Mouse (Mus musculus) MEL (cell line): ENCODE data around the gene Syt11. TPM values are rescaled to one million over a fixed set of nuclear protein-coding genes. Genes with fewer than 3 reads are reported as not detected.

Experiments used
- DNase-seq: peaks from one replicate; pipeline ENCODE4 v3.0.0; 2011; ENCODE audit warnings: low read depth, low spot score
- H3K27ac ChIP-seq: 2 replicates; pipeline ENCODE4 v1.5.1; 2012; ENCODE audit warnings: low read depth, mild to moderate bottlenecking, control low read depth, low read length, moderate library complexity; ENCODE audit not compliant: control insufficient read depth
- H3K27me3 ChIP-seq, 2 experiments: fragments of 150-350 bp in 1 of 2; sonication (generic) in 1 of 2; 2 replicates each; pipeline ENCODE4 v1.6.1; 2012; ENCODE audit warnings: low read length in 2 of 2, mild to moderate bottlenecking in 2 of 2, improper control_type of control experiment in 1 of 2, moderate library complexity in 1 of 2; ENCODE audit not compliant: insufficient read depth in 2 of 2, control insufficient read depth in 1 of 2
- H3K36me3 ChIP-seq, 2 experiments: 2 replicates each; pipeline ENCODE4 v1.6.1; 2012 to 2014; ENCODE audit warnings: low read length in 2 of 2, improper control_type of control experiment in 1 of 2, inconsistent platforms in 1 of 2, mild to moderate bottlenecking in 1 of 2; ENCODE audit not compliant: insufficient read depth in 2 of 2, control insufficient read depth in 1 of 2
- H3K4me1 ChIP-seq, 2 experiments: fragments of 150-350 bp in 1 of 2; sonication (generic) in 1 of 2; 2 replicates each; pipeline ENCODE4 v1.6.1; 2012; ENCODE audit warnings: low read length in 2 of 2, improper control_type of control experiment in 1 of 2, mild to moderate bottlenecking in 1 of 2; ENCODE audit not compliant: insufficient read depth in 2 of 2, control insufficient read depth in 1 of 2
- H3K4me3 ChIP-seq, 2 experiments: fragments of 150-350 bp in 1 of 2; sonication (generic) in 1 of 2; 2 replicates each; pipeline ENCODE4 v1.5.1; 2012; ENCODE audit warnings: low read depth in 2 of 2, low read length in 2 of 2, mild to moderate bottlenecking in 2 of 2, moderate library complexity in 2 of 2, control low read depth in 1 of 2, improper control_type of control experiment in 1 of 2; ENCODE audit not compliant: control insufficient read depth in 1 of 2, insufficient read depth in 1 of 2
- H3K79me2 ChIP-seq: 2 replicates; pipeline ENCODE4 v1.6.1; 2012; ENCODE audit warnings: mild to moderate bottlenecking, low read length, moderate library complexity; ENCODE audit not compliant: control insufficient read depth, poor library complexity, insufficient read depth
- H3K9ac ChIP-seq: 2 replicates; pipeline ENCODE4 v1.6.1; 2012; ENCODE audit warnings: low read depth, mild to moderate bottlenecking, control low read depth, low read length, moderate library complexity; ENCODE audit not compliant: control insufficient read depth, poor library complexity, severe bottlenecking
- H3K9me3 ChIP-seq: fragments of 150-350 bp; sonication (generic); replicated peaks from 2 replicates; pipeline ENCODE4 v1.6.1; 2012; ENCODE audit warnings: mild to moderate bottlenecking, low read length, improper control_type of control experiment, moderate library complexity; ENCODE audit not compliant: insufficient read depth
- CHD2 ChIP-seq: IDR thresholded peaks from 2 replicates; pipeline ENCODE4 v1.6.1; 2011; ENCODE audit warnings: low read length, improper control_type of control experiment
- CTCF ChIP-seq, 3 experiments: IDR thresholded peaks in 2 of 3; conservative IDR thresholded peaks in 1 of 3; 2 replicates each; pipeline ENCODE4 v1.5.1; 2011 to 2012; ENCODE audit warnings: low read length in 3 of 3, low read depth in 2 of 3, mild to moderate bottlenecking in 2 of 3, improper control_type of control experiment in 1 of 3, inconsistent platforms in 1 of 3, mixed read lengths in 1 of 3, moderate library complexity in 1 of 3; ENCODE audit not compliant: control insufficient read depth in 1 of 3, insufficient read depth in 1 of 3, poor library complexity in 1 of 3, severe bottlenecking in 1 of 3
- E2F4 ChIP-seq: IDR thresholded peaks from 2 replicates; pipeline ENCODE4 v1.6.1; 2011; ENCODE audit warnings: low read depth, low read length, improper control_type of control experiment, borderline replicate concordance
- ETS1 ChIP-seq: IDR thresholded peaks from 2 replicates; pipeline ENCODE4 v1.6.1; 2012; ENCODE audit warnings: low read depth, mild to moderate bottlenecking, inconsistent platforms, low read length, improper control_type of control experiment, moderate library complexity
- GABPA ChIP-seq: IDR thresholded peaks from 2 replicates; pipeline ENCODE4 v1.6.1; 2012; ENCODE audit warnings: low read depth, mild to moderate bottlenecking, inconsistent platforms, low read length, improper control_type of control experiment, moderate library complexity
- HCFC1 ChIP-seq: IDR thresholded peaks from 2 replicates; pipeline ENCODE4 v1.6.1; 2012; ENCODE audit warnings: low read depth, mild to moderate bottlenecking, inconsistent platforms, low read length, improper control_type of control experiment, moderate library complexity
- JUND ChIP-seq: IDR thresholded peaks from 2 replicates; pipeline ENCODE4 v1.6.1; 2011; ENCODE audit warnings: low read depth, mild to moderate bottlenecking, improper control_type of control experiment, low read length
- KAT2A ChIP-seq: conservative IDR thresholded peaks from 2 replicates; pipeline ENCODE4 v1.6.1; 2012; ENCODE audit warnings: low read depth, low read length, improper control_type of control experiment, inconsistent platforms
- MAFK ChIP-seq: IDR thresholded peaks from 2 replicates; pipeline ENCODE4 v1.6.1; 2011; ENCODE audit warnings: low read depth, mild to moderate bottlenecking, low read length, improper control_type of control experiment, borderline replicate concordance
- MAX ChIP-seq: IDR thresholded peaks from 2 replicates; pipeline ENCODE4 v1.6.1; 2011; ENCODE audit warnings: low read length, improper control_type of control experiment
- MAZ ChIP-seq: IDR thresholded peaks from 2 replicates; pipeline ENCODE4 v1.6.1; 2012; ENCODE audit warnings: low read depth, mild to moderate bottlenecking, inconsistent platforms, low read length, improper control_type of control experiment
- MEF2A ChIP-seq: IDR thresholded peaks from 2 replicates; pipeline ENCODE4 v1.6.1; 2014; ENCODE audit warnings: low read depth, mild to moderate bottlenecking, inconsistent platforms, low read length, improper control_type of control experiment; ENCODE audit not compliant: poor library complexity, insufficient replicate concordance, severe bottlenecking; ENCODE audit errors: extremely low read depth
- MXI1 ChIP-seq: IDR thresholded peaks from 2 replicates; pipeline ENCODE4 v1.6.1; 2011; ENCODE audit warnings: mild to moderate bottlenecking, low read depth, low read length, improper control_type of control experiment
- MYC ChIP-seq: IDR thresholded peaks from 2 replicates; pipeline ENCODE4 v1.6.1; 2011; ENCODE audit warnings: low read depth, mild to moderate bottlenecking, low read length, improper control_type of control experiment, moderate library complexity
- NELFE ChIP-seq: IDR thresholded peaks from 2 replicates; pipeline ENCODE4 v1.6.1; 2011; ENCODE audit warnings: low read depth, low read length, improper control_type of control experiment
- POLR2A ChIP-seq, 2 experiments: IDR thresholded peaks; 2 replicates each; pipeline ENCODE4 v1.6.1; 2011 to 2012; ENCODE audit warnings: low read length in 2 of 2, mild to moderate bottlenecking in 2 of 2, control low read depth in 1 of 2, improper control_type of control experiment in 1 of 2, low read depth in 1 of 2, moderate library complexity in 1 of 2; ENCODE audit not compliant: control insufficient read depth in 1 of 2, insufficient read depth in 1 of 2, poor library complexity in 1 of 2
- POLR2AphosphoS2 ChIP-seq: IDR thresholded peaks from 2 replicates; pipeline ENCODE4 v1.6.1; 2011; ENCODE audit warnings: low read length, improper control_type of control experiment
- RAD21 ChIP-seq: IDR thresholded peaks from 2 replicates; pipeline ENCODE4 v1.6.1; 2011; ENCODE audit warnings: mild to moderate bottlenecking, low read depth, low read length, improper control_type of control experiment
- RCOR1 ChIP-seq: IDR thresholded peaks from 2 replicates; pipeline ENCODE4 v1.6.1; 2012; ENCODE audit warnings: low read depth, mild to moderate bottlenecking, inconsistent platforms, low read length, improper control_type of control experiment
- SIN3A ChIP-seq: IDR thresholded peaks from 2 replicates; pipeline ENCODE4 v1.6.1; 2012; ENCODE audit warnings: low read length, improper control_type of control experiment, inconsistent platforms
- SMC3 ChIP-seq: IDR thresholded peaks from 2 replicates; pipeline ENCODE4 v1.6.1; 2011; ENCODE audit warnings: low read depth, low read length, improper control_type of control experiment
- TAL1 ChIP-seq: IDR thresholded peaks from 2 replicates; pipeline ENCODE4 v1.6.1; 2012; ENCODE audit warnings: mild to moderate bottlenecking, inconsistent platforms, low read length, moderate library complexity, mixed read lengths
- TBP ChIP-seq: IDR thresholded peaks from 2 replicates; pipeline ENCODE4 v1.8.0; 2011; ENCODE audit warnings: low read depth, low read length, improper control_type of control experiment
- TCF12 ChIP-seq: IDR thresholded peaks from 2 replicates; pipeline ENCODE4 v1.6.1; 2014; ENCODE audit warnings: low read depth, mild to moderate bottlenecking, inconsistent platforms, low read length, improper control_type of control experiment, moderate library complexity
- UBTF ChIP-seq: IDR thresholded peaks from 2 replicates; pipeline ENCODE4 v1.6.1; 2012; ENCODE audit warnings: low read depth, mild to moderate bottlenecking, inconsistent platforms, low read length, improper control_type of control experiment, moderate library complexity, borderline replicate concordance; ENCODE audit not compliant: insufficient read depth
- USF1 ChIP-seq: IDR thresholded peaks from 2 replicates; pipeline ENCODE4 v1.6.1; 2014; ENCODE audit warnings: low read depth, mild to moderate bottlenecking, inconsistent platforms, low read length, improper control_type of control experiment, moderate library complexity
- USF2 ChIP-seq, 2 experiments: IDR thresholded peaks; 2 replicates each; pipeline ENCODE4 v1.6.1; 2011 to 2012; ENCODE audit warnings: improper control_type of control experiment in 2 of 2, low read length in 2 of 2, borderline replicate concordance in 1 of 2, inconsistent platforms in 1 of 2, low read depth in 1 of 2, mild to moderate bottlenecking in 1 of 2; ENCODE audit not compliant: insufficient read depth in 1 of 2
- ZC3H11A ChIP-seq: IDR thresholded peaks from 2 replicates; pipeline ENCODE4 v1.6.1; 2012; ENCODE audit warnings: low read depth, mild to moderate bottlenecking, inconsistent platforms, low read length, improper control_type of control experiment
- ZMIZ1 ChIP-seq: IDR thresholded peaks from 2 replicates; pipeline ENCODE4 v1.6.1; 2012; ENCODE audit warnings: low read depth, mild to moderate bottlenecking, inconsistent platforms, low read length, improper control_type of control experiment, moderate library complexity
- ZNF384 ChIP-seq: IDR thresholded peaks from 2 replicates; pipeline ENCODE4 v1.6.1; 2012; ENCODE audit warnings: low read depth, mild to moderate bottlenecking, inconsistent platforms, low read length, improper control_type of control experiment
- polyA plus RNA-seq, 2 experiments: library from polyadenylated mRNA; stranded (reverse) in 1 of 2; unstranded in 1 of 2; fragments of >175 nt in 1 of 2; fragments of >200 nt in 1 of 2; gene quantifications; 2 replicates each; pipeline versions ENCODE4 v1.2.1 to v1.2.4; 2012; ENCODE audit warnings: low replicate concordance in 2 of 2, low read depth in 1 of 2; ENCODE audit not compliant: insufficient read length in 2 of 2, insufficient read depth in 1 of 2, missing spikeins in 1 of 2
- total RNA-seq: library from RNA; depleted of rRNA; stranded (reverse); fragments of 300-350 nt; gene quantifications from 2 replicates; pipeline ENCODE4 v1.2.3, GENCODE M21; 2012

Syt11 gene
- total and polyA plus RNA-seq, 3 experiments = 0.19 to 1.4 TPM; not detected in 1

DNA sequence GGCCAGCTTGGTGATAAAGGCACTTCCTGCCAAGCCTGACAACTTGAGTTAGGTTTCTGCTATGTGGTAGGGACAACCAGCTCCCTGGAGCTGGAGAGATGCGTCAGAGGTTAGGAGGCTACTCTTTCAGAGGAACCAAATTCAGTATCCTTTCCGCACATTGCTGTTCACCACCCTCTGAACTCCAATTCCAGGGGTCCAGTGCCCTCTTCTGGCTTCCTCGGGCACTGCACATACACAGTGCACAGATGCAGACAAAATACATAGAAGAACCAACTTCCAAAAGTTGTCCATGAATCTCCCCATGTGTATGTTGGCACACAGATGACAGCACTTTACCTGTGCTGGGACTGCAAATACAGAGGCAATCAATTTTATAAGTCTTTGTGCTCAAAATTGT lies 36.3 kb downstream of the Syt11 start:
- Histone ChIP-seq H3K4me1 (no peaks in the 10 kb centered on the region), H3K79me2 (no peaks in the 10 kb centered on the region), H3K36me3 (no peaks in the 10 kb centered on the region), H3K9ac (no peak overlapping the region), H3K27me3 (no peaks in the 10 kb centered on the region), H3K9me3 (no peaks in the 10 kb centered on the region), H3K4me3 (no peak overlapping the region), H3K27ac (no peak overlapping the region)
- no peak for TF ChIP-seq GABPA
- peak; percentile 88 for TF ChIP-seq SMC3
- TF ChIP-seq ZC3H11A = peak; percentile 92
- no peak for TF ChIP-seq POLR2A (IDR thresholded peaks at IDR 0.05; ENCODE audit: control insufficient read depth in 1 of 2, insufficient read depth in 1 of 2, low read depth in 1 of 2, low read length in 2 of 2, poor library complexity in 1 of 2)
- 0 out of 2 replicates have a peak, but pooled peaks have one; percentile 44 for TF ChIP-seq MYC
- no peak for TF ChIP-seq HCFC1
- TF ChIP-seq MAFK = no peak
- TF ChIP-seq MAZ = 0 out of 2 replicates have a peak, but pooled peaks have one; percentile 42
- no peak for TF ChIP-seq ETS1
- no peak for TF ChIP-seq SIN3A
- TF ChIP-seq ZMIZ1 = no peak
- no peak for TF ChIP-seq TBP
- TF ChIP-seq RCOR1 = no peak
- no peak for TF ChIP-seq TCF12
- no peak for TF ChIP-seq KAT2A
- TF ChIP-seq UBTF = no peak
- TF ChIP-seq RAD21 = peak; percentile 89
- no peak for TF ChIP-seq USF2 (IDR thresholded peaks at IDR 0.05; ENCODE audit: borderline replicate concordance in 1 of 2, insufficient read depth in 1 of 2, low read depth in 1 of 2, low read length in 2 of 2)
- peak; percentile 32; the same call in 1 of the 2 replicates for TF ChIP-seq ZNF384
- TF ChIP-seq MEF2A = no peak
- peak; percentile 86 to 97 (median 93) for TF ChIP-seq CTCF (IDR thresholded peaks at IDR 0.05 in 2 of 3, conservative IDR thresholded peaks at IDR 0.05 in 1 of 3; ENCODE audit: control insufficient read depth in 1 of 3, insufficient read depth in 1 of 3, low read depth in 2 of 3, low read length in 3 of 3, poor library complexity in 1 of 3, severe bottlenecking in 1 of 3)
- DNase-seq = peak; percentile 87

DNA sequence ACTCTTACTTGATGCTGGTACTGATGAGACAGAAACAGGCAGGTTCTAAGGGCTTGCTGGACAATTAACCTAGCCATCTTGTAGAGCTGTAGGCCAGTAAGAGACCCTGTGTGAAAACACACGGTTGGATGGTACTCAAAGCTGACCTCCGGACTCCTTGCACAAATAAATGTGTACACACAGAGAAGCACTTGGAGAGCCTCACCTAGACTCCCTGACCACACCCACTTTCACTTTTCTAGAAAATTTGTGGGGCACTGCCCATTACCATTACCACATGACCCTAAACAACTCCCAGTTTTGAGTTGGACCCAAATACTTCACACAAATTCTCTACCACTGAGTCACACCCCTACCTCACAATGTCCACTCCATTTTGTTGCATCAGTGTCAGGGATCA lies 38.4 kb downstream of the Syt11 start:
- no peaks in the 10 kb centered on the region for H3K27me3 ChIP-seq
- no peak for DNase-seq
- no peaks in the 10 kb centered on the region for H3K9me3 ChIP-seq
- TF ChIP-seq POLR2AphosphoS2 (no peak), E2F4 (no peak), NELFE (no peak), MXI1 (no peak), KAT2A (no peak), RAD21 (no peak), MAZ (no peak), SIN3A (no peak), CHD2 (no peak), JUND (no peak), TBP (no peak), SMC3 (no peak), TAL1 (no peak), USF1 (no peak), ZNF384 (no peak), MAX (no peak)
- H3K9ac ChIP-seq = no peak overlapping the region
- H3K36me3 ChIP-seq = no peaks in the 10 kb centered on the region
- H3K27ac ChIP-seq = no peak overlapping the region
- H3K79me2 ChIP-seq = no peaks in the 10 kb centered on the region
- H3K4me3 ChIP-seq = no peak overlapping the region
- no peaks in the 10 kb centered on the region for H3K4me1 ChIP-seq
